ENCODE assay signal across 11 mouse cellular contexts in genomic region chr1:164521371-164522130, GRCm38 (mm10).
"Had no signal": no experiment of that assay in that cellular context is flagged by ENCODE, and none has a peak within 500 bp of the region (broad histone marks: within the 10 kb centered on the region; RNA-seq: fewer than 3 reads in every experiment).

No protein-coding gene starts in this region.

- H3K4me3 ChIP-seq: limb, embryonic 13.5 days; liver, embryonic 12.5 days; midbrain, embryonic 13.5 days had no signal

- H3K27me3 ChIP-seq: limb, embryonic 13.5 days; liver, embryonic 12.5 days; midbrain, embryonic 13.5 days had no signal

- H3K27ac ChIP-seq: kidney, postnatal 0 days; limb, embryonic 13.5 days; liver, embryonic 12.5 days; midbrain, embryonic 13.5 days had no signal

- H3K4me1 ChIP-seq: limb, embryonic 13.5 days; liver, embryonic 12.5 days; midbrain, embryonic 13.5 days had no signal

- H3K36me3 ChIP-seq: limb, embryonic 13.5 days; liver, embryonic 12.5 days; midbrain, embryonic 13.5 days had no signal

- H3K9ac ChIP-seq: limb, embryonic 13.5 days; liver, embryonic 12.5 days; midbrain, embryonic 13.5 days had no signal

- ATAC-seq: liver, embryonic 12.5 days; midbrain, embryonic 13.5 days had no signal

- H3K9me3 ChIP-seq: limb, embryonic 13.5 days; liver, embryonic 12.5 days; midbrain, embryonic 13.5 days had no signal

- H3K4me2 ChIP-seq: limb, embryonic 13.5 days; liver, embryonic 12.5 days; midbrain, embryonic 13.5 days had no signal

- DNase-seq: kidney, adult 11 months; kidney, adult 9 months; kidney, postnatal 36 days; left cerebral cortex, postnatal 4 days; right cerebral cortex, adult 18-20 months; right cerebral cortex, postnatal 25 days; thymus, postnatal 36 days had no signal
